Mouse (Mus musculus): ENCODE measurements around the gene Nabp2.

The Nabp2 gene

GRCm38 (mm10) chr10:128429052-128429451 lies 17.8 kb upstream of the Nabp2 start:
- DNase-seq (ENCODE audit: low read depth), result no peak

- DNase-seq (ENCODE audit: low read depth), result no peak
Observed at GRCm38 (mm10) chr10:128425260-128425659, 14.0 kb upstream of the Nabp2 start.

- no peak for DNase-seq (ENCODE audit: low read depth)
Observed at GRCm38 (mm10) chr10:128424604-128425003, 13.3 kb upstream of the Nabp2 start.

- DNase-seq (ENCODE audit: low read depth), result no peak
Observed at GRCm38 (mm10) chr10:128422426-128422825, 11.1 kb upstream of the Nabp2 start.

- no peak for DNase-seq (ENCODE audit: low read depth)
Observed at GRCm38 (mm10) chr10:128414848-128415247, 3.6 kb upstream of the Nabp2 start.

GRCm38 (mm10) chr10:128413076-128413475 lies 1.8 kb upstream of the Nabp2 start:
- DNase-seq (ENCODE audit: low read depth), result no peak

GRCm38 (mm10) chr10:128412558-128412957 lies 1.3 kb upstream of the Nabp2 start:
- DNase-seq (ENCODE audit: low read depth), result no peak

- peak; percentile 87 for DNase-seq (ENCODE audit: low read depth)
Observed at GRCm38 (mm10) chr10:128412055-128412381, 726 bp upstream of the Nabp2 start.

- no peak for DNase-seq (ENCODE audit: low read depth)
Observed at GRCm38 (mm10) chr10:128410560-128410845, 789 bp downstream of the Nabp2 start.

GRCm38 (mm10) chr10:128409692-128410559 lies 1.4 kb downstream of the Nabp2 start:
- DNase-seq (ENCODE audit: low read depth), result peak; percentile 99

- peak; percentile 45 for DNase-seq (ENCODE audit: low read depth)
Observed at GRCm38 (mm10) chr10:128408591-128409535, 2.4 kb downstream of the Nabp2 start.

- DNase-seq (ENCODE audit: low read depth), result no peak
Observed at GRCm38 (mm10) chr10:128403931-128404330, 7.4 kb downstream of the Nabp2 start.

GRCm38 (mm10) chr10:128401638-128402037 lies 9.7 kb downstream of the Nabp2 start:
- DNase-seq (ENCODE audit: low read depth), result no peak

GRCm38 (mm10) chr10:128401056-128401455 lies 10.2 kb downstream of the Nabp2 start, which contains the start of gene Slc39a5:
Gene Slc39a5, minus strand, starts transcription at chr10:128401229.
- no peak for DNase-seq (ENCODE audit: low read depth)

- DNase-seq (ENCODE audit: low read depth), result no peak
Observed at GRCm38 (mm10) chr10:128400338-128400737, 11.0 kb downstream of the Nabp2 start.

- DNase-seq (ENCODE audit: low read depth), result no peak
Observed at GRCm38 (mm10) chr10:128397466-128397865, 13.8 kb downstream of the Nabp2 start.

- DNase-seq (ENCODE audit: low read depth), result no peak
Observed at GRCm38 (mm10) chr10:128396716-128397264, 14.5 kb downstream of the Nabp2 start.

- no peak for DNase-seq (ENCODE audit: low read depth)
Observed at GRCm38 (mm10) chr10:128396017-128396673, 15.1 kb downstream of the Nabp2 start.

- DNase-seq (ENCODE audit: low read depth), result no peak
Observed at GRCm38 (mm10) chr10:128391850-128392249, 19.4 kb downstream of the Nabp2 start.

GRCm38 (mm10) chr10:128390366-128390765 lies 20.9 kb downstream of the Nabp2 start:
- no peak for DNase-seq (ENCODE audit: low read depth)

- DNase-seq (ENCODE audit: low read depth), result no peak
Observed at GRCm38 (mm10) chr10:128389570-128389969, 21.7 kb downstream of the Nabp2 start.

GRCm38 (mm10) chr10:128388941-128389340 lies 22.4 kb downstream of the Nabp2 start:
- no peak for DNase-seq (ENCODE audit: low read depth)
